Mouse (Mus musculus) MEL (cell line): ENCODE measurements around the gene Cnn2. TPM values are rescaled to one million over a fixed set of nuclear protein-coding genes. Genes with fewer than 3 reads are reported as not detected.

Experiments used
- DNase-seq: peaks from one replicate; pipeline ENCODE4 v3.0.0; 2011; ENCODE audit warnings: low read depth, low spot score
- H3K27ac ChIP-seq: 2 replicates; pipeline ENCODE4 v1.5.1; 2012; ENCODE audit warnings: low read depth, mild to moderate bottlenecking, control low read depth, low read length, moderate library complexity; ENCODE audit not compliant: control insufficient read depth
- H3K27me3 ChIP-seq, 2 experiments: fragments of 150-350 bp in 1 of 2; sonication (generic) in 1 of 2; 2 replicates each; pipeline ENCODE4 v1.6.1; 2012; ENCODE audit warnings: low read length in 2 of 2, mild to moderate bottlenecking in 2 of 2, improper control_type of control experiment in 1 of 2, moderate library complexity in 1 of 2; ENCODE audit not compliant: insufficient read depth in 2 of 2, control insufficient read depth in 1 of 2
- H3K36me3 ChIP-seq, 2 experiments: 2 replicates each; pipeline ENCODE4 v1.6.1; 2012 to 2014; ENCODE audit warnings: low read length in 2 of 2, improper control_type of control experiment in 1 of 2, inconsistent platforms in 1 of 2, mild to moderate bottlenecking in 1 of 2; ENCODE audit not compliant: insufficient read depth in 2 of 2, control insufficient read depth in 1 of 2
- H3K4me1 ChIP-seq, 2 experiments: fragments of 150-350 bp in 1 of 2; sonication (generic) in 1 of 2; 2 replicates each; pipeline ENCODE4 v1.6.1; 2012; ENCODE audit warnings: low read length in 2 of 2, improper control_type of control experiment in 1 of 2, mild to moderate bottlenecking in 1 of 2; ENCODE audit not compliant: insufficient read depth in 2 of 2, control insufficient read depth in 1 of 2
- H3K4me3 ChIP-seq, 2 experiments: fragments of 150-350 bp in 1 of 2; sonication (generic) in 1 of 2; 2 replicates each; pipeline ENCODE4 v1.5.1; 2012; ENCODE audit warnings: low read depth in 2 of 2, low read length in 2 of 2, mild to moderate bottlenecking in 2 of 2, moderate library complexity in 2 of 2, control low read depth in 1 of 2, improper control_type of control experiment in 1 of 2; ENCODE audit not compliant: control insufficient read depth in 1 of 2, insufficient read depth in 1 of 2
- H3K79me2 ChIP-seq: 2 replicates; pipeline ENCODE4 v1.6.1; 2012; ENCODE audit warnings: mild to moderate bottlenecking, low read length, moderate library complexity; ENCODE audit not compliant: control insufficient read depth, poor library complexity, insufficient read depth
- H3K9ac ChIP-seq: 2 replicates; pipeline ENCODE4 v1.6.1; 2012; ENCODE audit warnings: low read depth, mild to moderate bottlenecking, control low read depth, low read length, moderate library complexity; ENCODE audit not compliant: control insufficient read depth, poor library complexity, severe bottlenecking
- H3K9me3 ChIP-seq: fragments of 150-350 bp; sonication (generic); replicated peaks from 2 replicates; pipeline ENCODE4 v1.6.1; 2012; ENCODE audit warnings: mild to moderate bottlenecking, low read length, improper control_type of control experiment, moderate library complexity; ENCODE audit not compliant: insufficient read depth
- CTCF ChIP-seq, 3 experiments: IDR thresholded peaks in 2 of 3; conservative IDR thresholded peaks in 1 of 3; 2 replicates each; pipeline ENCODE4 v1.5.1; 2011 to 2012; ENCODE audit warnings: low read length in 3 of 3, low read depth in 2 of 3, mild to moderate bottlenecking in 2 of 3, improper control_type of control experiment in 1 of 3, inconsistent platforms in 1 of 3, mixed read lengths in 1 of 3, moderate library complexity in 1 of 3; ENCODE audit not compliant: control insufficient read depth in 1 of 3, insufficient read depth in 1 of 3, poor library complexity in 1 of 3, severe bottlenecking in 1 of 3
- ELF1 ChIP-seq: IDR thresholded peaks from 2 replicates; pipeline ENCODE4 v1.6.1; 2014; ENCODE audit warnings: low read depth, mild to moderate bottlenecking, inconsistent platforms, low read length, improper control_type of control experiment, moderate library complexity
- EP300 ChIP-seq, 2 experiments: IDR thresholded peaks; 2 replicates each; pipeline ENCODE4 v1.6.1; 2011; ENCODE audit warnings: improper control_type of control experiment in 2 of 2, low read length in 2 of 2, low read depth in 1 of 2, mild to moderate bottlenecking in 1 of 2
- ETS1 ChIP-seq: IDR thresholded peaks from 2 replicates; pipeline ENCODE4 v1.6.1; 2012; ENCODE audit warnings: low read depth, mild to moderate bottlenecking, inconsistent platforms, low read length, improper control_type of control experiment, moderate library complexity
- MEF2A ChIP-seq: IDR thresholded peaks from 2 replicates; pipeline ENCODE4 v1.6.1; 2014; ENCODE audit warnings: low read depth, mild to moderate bottlenecking, inconsistent platforms, low read length, improper control_type of control experiment; ENCODE audit not compliant: poor library complexity, insufficient replicate concordance, severe bottlenecking; ENCODE audit errors: extremely low read depth
- POLR2AphosphoS2 ChIP-seq: IDR thresholded peaks from 2 replicates; pipeline ENCODE4 v1.6.1; 2011; ENCODE audit warnings: low read length, improper control_type of control experiment
- POLR2AphosphoS5 ChIP-seq: IDR thresholded peaks from 2 replicates; pipeline ENCODE4 v1.6.1; 2012; ENCODE audit warnings: low read depth, borderline replicate concordance, mild to moderate bottlenecking, inconsistent platforms, low read length, moderate library complexity, mixed read lengths
- RAD21 ChIP-seq: IDR thresholded peaks from 2 replicates; pipeline ENCODE4 v1.6.1; 2011; ENCODE audit warnings: mild to moderate bottlenecking, low read depth, low read length, improper control_type of control experiment
- SMC3 ChIP-seq: IDR thresholded peaks from 2 replicates; pipeline ENCODE4 v1.6.1; 2011; ENCODE audit warnings: low read depth, low read length, improper control_type of control experiment
- UBTF ChIP-seq: IDR thresholded peaks from 2 replicates; pipeline ENCODE4 v1.6.1; 2012; ENCODE audit warnings: low read depth, mild to moderate bottlenecking, inconsistent platforms, low read length, improper control_type of control experiment, moderate library complexity, borderline replicate concordance; ENCODE audit not compliant: insufficient read depth
- ZC3H11A ChIP-seq: IDR thresholded peaks from 2 replicates; pipeline ENCODE4 v1.6.1; 2012; ENCODE audit warnings: low read depth, mild to moderate bottlenecking, inconsistent platforms, low read length, improper control_type of control experiment
- ZKSCAN1 ChIP-seq: IDR thresholded peaks from 2 replicates; pipeline ENCODE4 v1.6.1; 2012; ENCODE audit warnings: low read depth, mild to moderate bottlenecking, inconsistent platforms, low read length, improper control_type of control experiment, moderate library complexity
- ZNF384 ChIP-seq: IDR thresholded peaks from 2 replicates; pipeline ENCODE4 v1.6.1; 2012; ENCODE audit warnings: low read depth, mild to moderate bottlenecking, inconsistent platforms, low read length, improper control_type of control experiment
- polyA plus RNA-seq, 2 experiments: library from polyadenylated mRNA; stranded (reverse) in 1 of 2; unstranded in 1 of 2; fragments of >175 nt in 1 of 2; fragments of >200 nt in 1 of 2; gene quantifications; 2 replicates each; pipeline versions ENCODE4 v1.2.1 to v1.2.4; 2012; ENCODE audit warnings: low replicate concordance in 2 of 2, low read depth in 1 of 2; ENCODE audit not compliant: insufficient read length in 2 of 2, insufficient read depth in 1 of 2, missing spikeins in 1 of 2
- total RNA-seq: library from RNA; depleted of rRNA; stranded (reverse); fragments of 300-350 nt; gene quantifications from 2 replicates; pipeline ENCODE4 v1.2.3, GENCODE M21; 2012

Gene Cnn2
- total and polyA plus RNA-seq, 3 experiments = 8.7 to 25.3 TPM; not detected in 1

- TF ChIP-seq RAD21 (peak; percentile 48), SMC3 (peak; percentile 68), ZC3H11A (0 out of 2 replicates have a peak, but pooled peaks have one; percentile 34), CTCF (IDR thresholded peaks at IDR 0.05 in 2 of 3, conservative IDR thresholded peaks at IDR 0.05 in 1 of 3; ENCODE audit: control insufficient read depth in 1 of 3, insufficient read depth in 1 of 3, low read depth in 2 of 3, low read length in 3 of 3, poor library complexity in 1 of 3, severe bottlenecking in 1 of 3) (peak; percentile 64 to 80 (median 69)), ZKSCAN1 (no peak)
- peak; percentile 32 for DNase-seq
- Histone ChIP-seq H3K9ac (no peak overlapping the region), H3K36me3 (no peaks in the 10 kb centered on the region), H3K9me3 (no peaks in the 10 kb centered on the region), H3K4me1 (0 out of 4 replicates have a peak, but pooled peaks cover 0 to 2% of the 10 kb centered on the region in 2 experiments), H3K79me2 (no peaks in the 10 kb centered on the region), H3K27ac (no peak overlapping the region), H3K4me3 (no peak overlapping the region), H3K27me3 (no peaks in the 10 kb centered on the region)
Observed at GRCm38 (mm10) chr10:79953946-79954345, 34.4 kb upstream of the Cnn2 start.

GRCm38 (mm10) chr10:79955691-79956090 lies 32.7 kb upstream of the Cnn2 start:
- DNase-seq = no peak
- Histone ChIP-seq H3K9me3 (no peaks in the 10 kb centered on the region), H3K27me3 (no peaks in the 10 kb centered on the region), H3K36me3 (no peaks in the 10 kb centered on the region), H3K4me1 (peaks cover 0 to 2% of the 10 kb centered on the region in 2 experiments; a peak in 1 of 4 replicates), H3K4me3 (no peak overlapping the region), H3K27ac (no peak overlapping the region), H3K9ac (no peak overlapping the region), H3K79me2 (peaks cover 7% of the 10 kb centered on the region)
- no peak for TF ChIP-seq ZNF384
- no peak for TF ChIP-seq ZKSCAN1
- TF ChIP-seq POLR2AphosphoS2 = no peak
- no peak for TF ChIP-seq UBTF
- TF ChIP-seq ELF1 = no peak
- TF ChIP-seq CTCF (IDR thresholded peaks at IDR 0.05 in 2 of 3, conservative IDR thresholded peaks at IDR 0.05 in 1 of 3; ENCODE audit: control insufficient read depth in 1 of 3, insufficient read depth in 1 of 3, low read depth in 2 of 3, low read length in 3 of 3, poor library complexity in 1 of 3, severe bottlenecking in 1 of 3) = no peak
- TF ChIP-seq MEF2A = no peak
- no peak for TF ChIP-seq POLR2AphosphoS5
- TF ChIP-seq ETS1 = no peak
- no peak for TF ChIP-seq EP300 (IDR thresholded peaks at IDR 0.05; ENCODE audit: low read depth in 1 of 2, low read length in 2 of 2)
